Mouse (Mus musculus) 3T3-L1 (cell line): ENCODE measurements at regions not wholly inside any gene's neighbourhood (a gene's known extent, or its start where the extent isn't known, plus 50 kb on each side); places are given as distances from the start of the nearest gene placed in this dataset.
"Not testable (repeated sequence)": the region's sequence is repeated elsewhere in the genome, so short reads cannot be mapped to it uniquely, and the experiment has no call there.

Experiments used
- DNase-seq: peaks from one replicate; pipeline ENCODE4 v3.0.0-alpha.2; 2015; ENCODE audit warnings: low read depth, low spot score

DNA sequence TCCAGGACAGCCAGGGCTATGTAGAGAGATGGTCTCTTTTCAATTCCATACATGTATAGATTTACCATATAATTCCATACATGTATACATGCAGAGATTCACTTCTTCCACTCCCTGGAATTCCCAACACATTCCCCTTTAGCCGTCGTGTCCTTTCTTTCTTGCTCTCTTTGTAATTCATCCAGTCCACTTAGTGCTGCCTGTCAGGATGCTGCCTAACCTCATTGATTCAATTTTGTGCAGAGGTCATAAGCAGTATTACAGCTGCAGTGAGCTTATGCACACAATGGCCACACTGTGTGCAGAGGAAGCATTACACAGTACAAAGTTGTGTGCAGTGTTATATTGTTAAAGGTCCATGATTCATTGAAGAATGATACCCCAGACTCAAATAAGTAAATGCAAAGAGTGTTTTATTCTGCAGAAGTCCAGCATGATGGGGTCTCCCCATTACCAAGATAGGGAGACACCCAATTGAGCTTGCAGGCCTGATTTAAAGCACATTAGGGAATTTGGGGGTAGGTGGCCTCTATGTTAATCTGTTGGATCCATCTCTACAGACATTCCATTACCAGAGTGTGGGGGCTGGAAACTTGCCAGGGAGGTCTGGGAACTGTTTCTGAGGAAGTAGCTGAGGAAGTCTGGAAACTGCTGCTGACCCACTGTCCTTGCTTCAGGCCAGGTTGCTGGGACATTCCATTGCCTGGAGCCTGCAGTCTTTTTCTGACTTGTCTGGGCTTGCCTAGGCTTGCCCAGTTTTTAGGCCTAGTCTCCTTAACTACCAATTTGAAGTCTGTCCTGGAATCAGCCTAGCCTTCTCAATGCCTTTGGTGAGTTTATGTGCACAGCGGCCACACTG, 72.8 kb downstream of the Fam161a start:
- DNase-seq, result peak; percentile 45

DNA sequence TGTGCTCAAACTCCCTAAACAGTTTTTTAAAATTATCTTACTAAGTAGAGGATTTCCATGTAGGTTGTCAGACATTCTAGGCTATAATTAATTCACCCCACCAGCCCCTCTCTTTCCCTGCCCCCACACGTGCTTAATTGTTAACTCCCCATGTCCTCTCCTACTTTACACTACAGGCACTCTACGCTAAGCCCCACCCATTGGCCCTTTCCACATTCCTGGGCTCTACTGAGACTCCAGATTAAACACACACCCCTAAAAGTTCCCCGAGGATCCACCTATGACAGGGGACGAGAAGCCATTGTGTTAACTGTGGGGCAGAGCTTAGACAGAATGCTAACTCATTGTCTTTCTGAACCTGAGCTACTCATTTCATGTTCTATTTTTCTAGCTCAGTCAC, 74.3 kb downstream of the Fam161a start:
- DNase-seq, result no peak

DNA sequence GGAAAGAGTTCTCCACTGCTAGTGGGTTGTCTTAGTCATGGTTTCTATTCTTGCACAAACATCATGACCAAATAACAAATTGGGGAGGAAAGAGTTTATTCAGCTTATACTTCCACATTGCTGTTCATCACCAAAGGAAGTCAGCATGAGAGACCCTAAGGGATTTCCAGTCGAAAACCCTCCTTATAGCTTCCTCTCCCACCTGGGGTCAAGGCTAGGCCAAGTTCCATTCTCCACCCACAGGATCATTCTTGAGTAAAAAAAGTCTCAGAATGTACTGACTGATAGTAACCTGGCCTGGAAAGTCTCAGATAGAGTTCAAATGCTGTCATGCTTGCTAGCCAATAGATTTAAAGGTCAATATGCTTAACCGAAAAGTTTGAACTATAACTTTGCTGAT, 76.5 kb downstream of the Fam161a start:
- DNase-seq, result not testable (repeated sequence)

DNA sequence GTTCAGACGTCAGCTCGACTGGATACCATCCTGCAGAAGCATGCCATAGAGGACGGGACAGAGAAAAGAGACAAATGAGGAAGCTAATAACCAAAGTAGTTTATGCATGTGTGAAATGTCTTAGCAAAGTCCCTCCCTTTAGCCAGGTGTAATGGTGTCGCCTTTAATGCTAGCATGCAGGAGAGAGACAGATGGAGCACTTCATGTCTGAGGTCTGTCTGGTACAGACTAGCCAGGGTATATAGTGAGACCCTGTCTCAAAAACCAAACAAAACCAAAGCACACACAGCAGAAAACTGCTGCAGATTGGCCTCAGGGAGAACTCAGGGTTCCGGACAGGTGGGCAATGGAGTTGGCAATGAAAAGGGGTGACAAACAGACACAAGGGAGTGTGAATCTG, 88.0 kb downstream of the Fam161a start:
- DNase-seq, result no peak

DNA sequence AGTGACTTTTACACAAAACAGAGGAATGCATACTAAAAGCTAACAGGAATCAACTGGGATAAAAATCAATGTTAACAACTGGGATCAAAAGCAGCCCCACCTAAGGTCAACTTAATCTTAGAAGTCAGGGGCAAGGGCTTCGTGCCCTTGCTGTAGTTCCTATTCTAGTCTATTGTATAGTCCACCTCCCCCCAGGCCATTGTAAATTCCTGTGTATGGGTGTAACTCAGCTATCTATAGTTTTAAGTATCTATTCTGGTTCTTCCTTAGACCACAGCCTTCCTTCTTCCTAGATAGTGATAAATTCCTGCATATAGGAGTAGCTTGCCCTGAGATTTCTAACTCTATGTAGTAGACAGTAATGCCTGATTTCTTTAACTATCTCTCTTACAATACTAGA, 88.4 kb downstream of the Fam161a start:
- DNase-seq, result not testable (repeated sequence)

DNA sequence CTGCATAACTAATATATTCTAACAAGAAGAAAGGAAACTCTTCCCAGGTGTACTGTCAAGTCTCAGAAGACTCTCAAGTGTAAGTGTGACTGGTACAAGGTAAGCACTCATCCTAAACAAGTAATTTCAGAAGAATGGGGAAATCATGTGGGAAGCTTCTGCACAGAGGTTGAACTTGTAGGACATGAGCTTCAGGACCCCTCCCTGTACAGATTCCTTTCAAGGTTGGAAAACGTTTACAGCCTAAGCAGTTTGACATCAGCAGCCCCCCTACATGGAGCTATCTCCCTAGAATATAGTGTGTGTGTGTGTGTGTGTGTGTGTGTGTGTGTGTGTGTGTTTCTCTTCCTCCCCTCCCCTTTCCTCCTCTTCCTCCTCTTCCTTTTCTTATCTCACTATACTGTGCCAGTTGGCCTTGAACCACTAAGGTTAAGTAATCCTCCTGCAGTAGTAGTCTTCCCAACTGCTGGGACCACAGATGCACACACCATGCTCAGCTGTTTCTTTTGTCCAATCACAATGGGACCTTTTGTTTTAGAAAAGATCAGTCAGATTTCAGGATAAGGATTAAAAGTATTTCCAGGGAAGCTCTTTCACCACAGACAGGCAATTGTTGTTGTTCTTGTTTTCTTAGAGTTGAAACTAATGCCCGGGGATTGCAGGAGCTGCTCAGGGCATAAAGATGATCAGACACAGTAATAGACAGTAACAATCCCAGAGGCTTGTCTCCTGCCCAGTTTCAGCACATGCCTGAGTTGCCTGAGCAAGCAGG, 89.3 kb downstream of the Fam161a start:
- no peak for DNase-seq

DNA sequence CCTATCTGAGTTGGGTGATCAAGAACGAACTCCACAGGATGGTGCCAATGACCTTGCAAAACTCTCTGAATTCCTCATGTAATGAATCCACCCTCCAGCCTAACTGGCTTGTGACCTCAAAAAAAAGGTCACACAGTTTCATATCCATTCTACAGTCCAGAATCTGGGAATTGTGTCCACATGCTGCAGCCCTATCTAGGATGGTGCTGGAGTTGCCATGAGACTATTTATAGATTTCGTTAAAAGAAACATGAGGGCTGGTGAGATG, 89.8 kb downstream of the Fam161a start:
- no peak for DNase-seq

DNA sequence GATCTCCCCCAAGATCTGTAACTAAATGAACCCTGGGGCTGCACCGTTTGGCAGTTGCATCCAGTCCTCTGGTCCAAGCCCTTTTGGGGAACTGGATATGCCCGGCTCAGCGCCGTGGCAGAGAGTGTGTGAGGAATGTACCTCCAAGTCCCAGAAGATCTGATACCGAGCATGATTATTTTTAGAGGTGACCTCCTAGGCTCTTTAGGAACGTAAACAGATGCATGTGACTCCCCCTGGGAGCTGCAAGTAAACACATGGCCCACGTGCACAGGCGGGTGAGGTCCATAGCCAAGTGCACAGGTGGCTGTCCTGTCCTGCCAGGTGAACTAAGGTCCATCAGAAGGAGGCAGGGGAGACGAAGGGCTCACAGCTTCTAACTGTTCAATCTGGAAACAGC, 107.3 kb downstream of the Fam161a start:
- DNase-seq, result no peak

DNA sequence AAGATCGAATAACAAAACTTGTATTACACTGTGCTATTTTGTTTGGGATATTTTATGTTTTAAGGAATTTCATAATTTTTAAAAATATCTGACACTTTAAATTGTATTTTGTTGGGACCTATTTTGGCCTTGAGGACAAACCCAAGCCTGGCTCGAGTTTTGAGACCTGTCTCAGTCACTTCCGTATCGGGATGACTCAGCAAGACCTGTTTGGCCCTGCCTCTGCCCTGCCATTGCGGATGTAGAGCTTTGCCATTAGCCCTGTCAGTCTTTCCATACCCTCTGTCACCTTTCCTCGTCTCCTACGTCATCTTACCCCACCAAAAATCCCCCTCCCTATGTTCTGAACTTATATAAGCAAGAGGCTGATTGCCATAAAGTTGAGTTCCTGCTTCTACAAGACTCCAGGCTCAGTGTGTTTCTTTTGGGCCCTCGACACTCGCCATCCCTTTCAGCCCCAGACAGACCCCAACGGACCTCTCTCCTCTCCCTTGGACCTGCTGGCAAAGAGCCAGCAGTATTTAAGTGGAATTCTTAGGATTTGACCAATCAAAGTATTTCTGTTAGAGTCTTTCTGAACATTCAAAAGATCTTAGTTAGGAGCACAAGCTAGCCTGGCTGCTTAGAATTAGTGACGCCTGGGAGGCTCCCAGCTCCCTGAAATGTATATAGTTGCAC, 113.3 kb downstream of the Fam161a start:
- DNase-seq, result peak; percentile 5

DNA sequence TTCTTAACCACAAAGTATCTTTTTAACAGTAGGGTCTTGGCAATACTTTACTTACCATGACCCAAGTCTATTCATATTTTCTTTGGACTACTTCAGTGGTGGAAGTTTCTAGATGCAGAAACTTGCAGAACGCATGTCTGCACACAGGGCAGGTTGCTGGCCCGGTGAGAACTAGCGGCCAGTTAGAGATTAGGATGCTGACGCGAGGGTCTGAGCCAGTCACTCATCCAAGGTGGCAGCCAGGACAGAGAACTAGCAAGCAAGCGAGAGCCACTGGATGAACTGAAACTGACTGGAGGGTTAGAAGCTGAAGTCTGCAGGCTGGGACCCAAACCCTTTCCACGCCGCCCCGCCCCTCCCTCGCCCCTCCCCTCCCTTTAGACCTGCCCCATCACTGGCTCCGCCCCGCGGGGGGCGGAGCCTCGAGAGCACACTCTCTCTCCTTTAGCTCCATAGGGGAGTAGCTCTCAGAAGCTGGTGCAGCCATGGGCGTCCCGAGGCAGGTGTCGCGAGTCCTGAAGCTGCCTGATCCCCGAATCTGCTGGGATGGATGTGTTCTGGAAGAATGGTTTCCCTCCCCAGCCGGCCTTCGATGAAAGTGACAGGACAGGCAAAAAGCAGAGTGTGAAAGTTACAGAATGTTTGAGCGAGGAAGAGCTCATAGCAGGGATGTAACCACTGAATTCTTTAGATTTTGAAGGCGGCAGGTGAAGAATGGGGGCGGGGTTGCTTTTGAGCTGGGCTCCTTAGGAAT, 117.0 kb downstream of the Fam161a start:
- no peak for DNase-seq

DNA sequence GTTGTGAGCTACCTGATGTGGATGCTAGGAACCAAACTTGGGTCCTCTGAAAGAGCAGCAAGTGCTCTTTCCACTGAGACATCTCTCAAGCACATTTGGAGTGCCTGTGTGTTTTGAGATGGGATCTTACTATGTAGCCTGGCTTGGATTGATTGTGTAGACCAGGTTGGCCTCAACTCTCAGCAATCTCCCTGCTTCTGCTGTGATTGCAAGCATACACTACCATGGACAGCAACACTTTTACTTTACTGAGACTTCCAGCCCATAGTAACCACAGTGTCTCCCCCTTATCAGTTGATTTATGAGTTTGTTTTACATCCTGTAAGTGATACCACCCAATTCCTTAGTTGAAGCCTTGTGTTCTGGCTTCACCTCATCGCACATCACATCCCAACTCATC, 123.8 kb downstream of the Fam161a start:
- peak; percentile 4 for DNase-seq

DNA sequence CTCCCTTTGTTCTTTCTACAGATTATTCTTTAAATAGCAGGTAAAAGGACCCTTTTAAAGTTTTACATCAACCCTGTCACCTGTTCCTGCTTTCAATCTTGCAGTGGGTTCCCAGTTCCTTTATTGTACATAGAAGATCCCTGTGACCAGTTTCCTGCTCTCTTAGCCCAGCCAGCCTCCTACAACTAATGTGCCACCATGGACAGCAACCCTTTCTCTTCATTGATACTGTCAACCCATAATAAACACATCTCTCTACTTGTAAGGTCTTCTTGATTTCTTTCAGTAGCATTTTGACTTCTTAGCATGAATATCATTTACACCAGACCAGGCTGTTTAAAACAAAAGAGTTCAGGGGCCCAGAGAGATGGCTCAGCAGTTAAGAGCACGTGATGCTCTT, 124.2 kb upstream of the Xpo1 start:
- DNase-seq, result peak; percentile 14

DNA sequence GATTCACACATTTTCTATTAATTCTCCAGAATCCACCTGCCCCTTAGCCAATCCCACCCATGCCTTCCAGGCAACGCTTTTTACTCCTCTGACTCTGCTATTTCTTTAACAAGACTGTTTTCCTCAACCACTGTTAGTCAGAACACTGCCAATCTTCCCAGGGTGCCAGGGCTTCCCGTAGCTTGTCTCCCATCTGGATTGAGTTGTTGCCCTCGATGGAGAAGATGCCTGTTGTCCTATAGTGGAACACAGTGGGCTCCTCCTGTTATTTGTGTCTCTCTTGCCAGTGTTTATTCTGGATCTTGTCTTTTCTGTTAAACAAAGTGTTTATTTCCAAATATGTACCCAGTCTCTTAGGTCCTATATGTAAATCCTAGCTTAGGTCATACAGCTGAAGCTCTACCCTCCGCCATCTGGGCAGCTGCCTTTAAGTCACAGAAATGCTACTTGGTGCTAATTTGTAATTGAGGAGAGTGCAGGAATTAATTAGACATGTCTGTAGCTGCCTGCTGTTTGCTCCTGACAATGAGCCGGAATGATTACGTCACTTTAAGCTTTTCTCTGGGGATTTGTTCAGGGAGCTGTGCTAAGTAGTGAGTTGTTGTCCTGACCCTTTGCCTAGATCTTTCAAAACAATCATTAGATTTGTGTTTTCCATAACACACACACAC, 115.3 kb upstream of the Xpo1 start:
- no peak for DNase-seq

DNA sequence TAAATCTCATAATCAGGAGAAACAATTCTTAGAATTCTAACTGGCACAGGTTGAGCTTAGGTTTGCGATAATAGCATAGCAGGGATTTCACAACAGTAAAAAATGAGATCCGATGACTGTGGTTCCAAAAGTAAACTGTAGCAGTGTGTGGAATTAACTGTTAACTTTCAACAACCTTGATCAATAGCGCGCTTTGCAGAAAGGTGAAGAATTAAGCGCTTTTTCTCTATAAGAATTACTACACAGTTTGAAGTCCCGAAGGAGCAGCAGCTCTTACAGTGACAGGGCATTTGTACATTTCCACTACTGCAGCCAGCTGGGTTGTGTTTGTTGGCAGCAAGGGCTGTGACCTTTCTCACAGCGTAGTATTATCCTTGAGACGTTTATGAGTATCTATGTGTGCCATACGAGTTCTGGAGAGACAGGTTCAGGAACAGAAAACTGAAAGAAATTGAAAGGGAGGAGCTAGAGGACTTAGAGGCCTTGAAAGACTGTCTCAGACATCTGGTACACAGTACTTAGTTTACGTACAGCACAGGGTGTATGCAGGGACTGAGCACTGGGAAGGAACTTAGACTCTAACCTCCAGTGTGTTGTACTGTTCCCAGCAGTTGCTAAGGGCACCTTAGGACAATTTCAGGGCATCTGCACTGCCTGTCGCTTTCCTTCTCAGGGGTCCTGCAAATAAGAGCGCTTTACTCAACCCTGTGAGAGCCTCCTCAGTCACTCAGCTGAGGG, 114.6 kb upstream of the Xpo1 start:
- DNase-seq, result no peak

DNA sequence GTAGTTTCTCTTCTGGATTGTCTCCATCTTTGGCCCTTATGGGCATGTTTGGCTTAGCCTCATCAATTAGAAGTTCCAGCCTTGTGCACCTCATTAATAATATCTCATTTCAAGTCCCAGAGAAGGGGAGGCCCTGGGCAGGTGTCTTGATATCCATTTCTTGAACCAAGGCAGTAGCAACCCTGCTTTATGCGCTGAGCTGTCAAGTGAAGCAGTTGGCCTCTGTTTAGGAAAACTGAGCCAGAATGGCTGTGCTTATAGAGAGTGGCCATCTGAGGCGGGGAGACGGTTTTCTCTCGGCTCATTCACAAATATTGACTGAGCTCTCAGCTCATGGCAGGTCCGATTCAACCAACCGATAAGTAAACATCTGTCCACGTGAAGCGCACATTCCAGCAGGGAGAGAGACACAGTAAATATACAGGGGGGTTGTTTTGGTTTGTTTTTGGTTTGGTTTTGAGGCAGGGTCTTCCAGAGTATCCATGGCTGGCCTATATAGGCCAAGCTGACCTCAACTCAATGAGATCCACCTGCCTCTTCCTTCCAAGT, 107.7 kb upstream of the Xpo1 start:
- no peak for DNase-seq

DNA sequence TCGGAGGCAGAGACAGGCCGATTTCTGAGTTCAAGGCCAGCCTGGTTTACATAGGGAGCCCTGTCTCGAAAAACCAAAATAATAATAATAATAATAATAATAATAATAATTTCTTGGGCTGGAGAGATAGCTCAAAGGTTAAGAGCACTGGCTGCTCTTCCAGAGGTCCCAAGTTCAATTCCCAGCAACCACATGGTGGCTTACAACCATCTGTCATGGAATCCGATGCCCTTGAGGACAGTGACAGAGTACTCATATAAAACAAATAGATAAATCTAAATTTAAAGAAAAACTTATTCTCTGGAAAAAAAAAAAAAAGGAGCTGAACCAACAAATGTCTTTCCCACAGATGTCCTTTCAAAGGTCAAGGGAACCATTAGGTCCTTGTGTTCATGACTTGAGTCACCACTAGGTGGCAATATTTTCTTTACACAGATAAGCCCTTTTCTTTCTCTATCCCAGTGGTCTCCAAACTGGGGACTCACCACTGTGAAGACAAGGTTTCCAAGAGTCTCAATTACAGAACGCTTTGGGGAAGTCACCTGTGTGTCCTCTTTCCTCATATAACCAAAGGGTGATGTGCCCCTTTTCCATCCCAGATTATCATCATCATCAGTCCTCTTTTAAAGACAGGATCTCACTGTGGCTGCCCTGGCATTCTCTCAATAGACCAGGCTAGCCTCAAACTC, 106.1 kb upstream of the Xpo1 start:
- peak; percentile 71 for DNase-seq

DNA sequence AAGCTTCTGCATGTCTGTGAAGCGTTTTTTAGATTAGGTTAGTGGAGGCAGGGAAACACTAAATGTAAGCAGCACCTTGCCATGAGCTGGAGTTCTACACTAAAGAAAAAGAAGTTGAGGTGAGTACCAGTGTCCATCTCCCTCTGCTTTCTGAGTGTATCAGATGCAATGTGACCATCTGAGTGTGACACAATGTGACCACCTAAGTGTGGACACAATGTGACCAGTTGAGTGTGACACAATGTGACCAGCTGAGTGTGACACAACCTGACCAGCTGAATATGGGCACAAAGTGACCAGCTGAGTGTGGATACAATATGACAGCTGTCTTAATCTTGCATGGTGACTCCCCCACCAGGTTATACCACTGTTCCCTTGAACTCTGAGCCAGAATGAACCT, 101.0 kb upstream of the Xpo1 start:
- no peak for DNase-seq

DNA sequence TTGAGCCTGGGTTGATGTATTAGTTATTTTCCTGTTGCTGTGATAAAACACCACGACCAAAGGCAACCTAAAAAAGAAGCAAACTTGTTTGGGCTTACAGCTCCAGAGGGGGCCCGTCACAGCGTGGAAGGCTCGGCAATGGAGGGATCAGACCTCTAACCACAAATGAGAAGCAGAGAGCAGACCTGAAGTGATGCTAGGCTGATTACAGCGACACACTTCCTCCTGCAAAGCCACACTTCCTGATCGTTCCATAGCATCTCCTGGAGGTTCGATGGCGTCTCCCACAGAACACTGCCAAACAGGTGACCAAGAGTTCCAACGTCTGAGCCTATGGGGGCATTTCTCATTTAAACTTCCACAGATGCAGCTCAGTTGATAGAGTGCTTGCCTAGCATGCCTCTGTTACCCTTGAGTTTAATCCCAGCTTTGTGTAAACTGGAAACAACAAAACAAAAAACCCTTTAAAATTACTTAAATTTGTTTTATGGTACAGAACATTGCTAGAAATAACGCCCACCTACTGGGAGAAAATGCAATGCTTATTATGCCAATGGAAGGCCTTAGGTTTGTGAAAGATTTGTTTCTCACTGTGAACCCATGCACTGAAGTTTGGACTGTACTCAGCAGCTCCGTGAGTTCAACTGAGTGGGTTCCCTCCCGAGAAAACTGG, 87.2 kb upstream of the Xpo1 start:
- no peak for DNase-seq

DNA sequence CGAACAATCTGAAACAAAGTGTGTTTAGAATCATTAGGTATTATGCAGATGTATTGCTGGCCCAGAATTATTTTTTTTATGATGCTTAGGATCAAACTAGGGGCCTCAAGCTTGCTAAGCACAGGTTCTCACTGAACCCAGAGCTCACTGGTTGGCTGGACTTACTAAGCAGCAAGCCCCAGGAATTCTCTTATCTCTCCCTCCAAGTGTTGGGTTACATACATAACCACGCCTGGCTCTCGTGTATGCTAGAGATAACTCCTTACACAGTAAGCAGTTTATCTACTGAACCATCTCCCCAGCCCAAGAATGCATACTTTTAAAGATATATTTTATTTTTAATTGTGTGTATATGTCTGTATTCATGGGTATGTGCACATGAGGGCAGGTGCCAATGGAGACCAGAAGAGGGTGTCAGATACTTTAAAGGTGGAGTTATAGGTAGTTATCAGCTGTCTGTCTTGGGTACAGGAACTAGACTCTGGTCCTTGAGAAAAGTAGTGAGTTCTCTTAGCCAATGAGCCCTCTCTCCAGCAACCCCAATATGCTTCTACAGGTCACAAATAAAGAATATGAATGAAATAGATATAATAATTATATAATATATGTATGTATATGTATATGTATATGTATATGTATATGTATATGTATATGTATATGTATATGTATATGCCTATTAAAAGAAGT, 86.0 kb upstream of the Xpo1 start:
- no peak for DNase-seq
